Mouse (Mus musculus) liver, postnatal 0 days (tissue): ENCODE data around the gene Gid4. TPM values are rescaled to one million over a fixed set of nuclear protein-coding genes. Genes with fewer than 3 reads are reported as not detected.

Source experiments
- ATAC-seq: fragments of 200-750 bp; cut with Nextera tagmentation; 2 replicates; pipeline ENCODE4 v1.8.0; 2017; ENCODE audit warnings: mild to moderate bottlenecking, moderate library complexity
- DNase-seq: peaks from one replicate; pipeline ENCODE4 v3.0.0-alpha.2; 2016
- H3K27ac ChIP-seq: fragments of 300-500 bp; sonication (generic); 2 replicates; pipeline ENCODE4 v1.5.1; 2014; ENCODE audit warnings: antibody characterized with exemption, moderate library complexity, mild to moderate bottlenecking, low read depth
- H3K27me3 ChIP-seq: fragments of 300-500 bp; sonication (generic); 2 replicates; pipeline ENCODE4 v1.6.1; 2014; ENCODE audit warnings: low read length, control low read depth, mixed read lengths; ENCODE audit not compliant: insufficient read depth
- H3K36me3 ChIP-seq: fragments of 300-500 bp; sonication (generic); replicated peaks from 2 replicates; pipeline ENCODE4 v1.6.1; 2014; ENCODE audit warnings: mild to moderate bottlenecking, control low read depth, low read length, moderate library complexity, mixed read lengths; ENCODE audit not compliant: insufficient read depth
- H3K4me1 ChIP-seq: fragments of 300-500 bp; sonication (generic); 2 replicates; pipeline ENCODE4 v1.6.1; 2014; ENCODE audit warnings: antibody characterized with exemption, mild to moderate bottlenecking, control low read depth; ENCODE audit not compliant: insufficient read depth
- H3K4me2 ChIP-seq: fragments of 300-500 bp; sonication (generic); 2 replicates; pipeline ENCODE4 v1.6.1; 2014; ENCODE audit warnings: low read depth, mild to moderate bottlenecking, low read length, moderate library complexity, mixed read lengths
- H3K4me3 ChIP-seq: fragments of 300-500 bp; sonication (generic); 2 replicates; pipeline ENCODE4 v1.5.1; 2014; ENCODE audit warnings: low read depth, low read length
- H3K9ac ChIP-seq: fragments of 300-500 bp; sonication (generic); replicated peaks from 2 replicates; pipeline ENCODE4 v1.6.1; 2014; ENCODE audit warnings: mild to moderate bottlenecking, moderate library complexity
- H3K9me3 ChIP-seq: fragments of 300-500 bp; sonication (generic); 2 replicates; pipeline ENCODE4 v1.6.1; 2016; ENCODE audit warnings: mild to moderate bottlenecking, control low read depth, low read length, mixed read lengths
- CTCF ChIP-seq: sonication (generic); IDR thresholded peaks from 2 replicates; pipeline ENCODE4 v1.5.1; 2016; ENCODE audit warnings: antibody characterized with exemption, low read depth
- EP300 ChIP-seq: IDR thresholded peaks from 2 replicates; pipeline ENCODE4 v1.6.1; 2016; ENCODE audit warnings: antibody characterized with exemption, low read depth, mild to moderate bottlenecking
- WGBS: fragments of 180-500 bp; shearing (Covaris S2); extraction: QIAGEN DNeasy Blood & Tissue Kit; methylation state at CpG from one replicate; pipeline ENCODE4 v1.1.7; 2014; ENCODE audit not compliant: insufficient replicate concordance; 5-methylcytosine and 5-hydroxymethylcytosine counted together
- polyA plus RNA-seq: library from polyadenylated mRNA; unstranded; fragments of >200 nt; fragmentation: Nextera tagmentation; extraction: Ambion mirVana; gene quantifications from 2 replicates; pipeline ENCODE4 v1.2.1, GENCODE M21; 2015

The Gid4 gene
- polyA plus RNA-seq, 1 experiment from 2014 or later = 5.6 TPM

- Histone ChIP-seq H3K4me2 (no peak overlapping the region), H3K9ac (no peak overlapping the region), H3K36me3 (no peaks in the 10 kb centered on the region), H3K27me3 (no peaks in the 10 kb centered on the region), H3K27ac (no peak overlapping the region), H3K4me3 (no peak overlapping the region), H3K9me3 (no peaks in the 10 kb centered on the region), H3K4me1 (no peaks in the 10 kb centered on the region)
- DNase-seq = peak; percentile 46
- WGBS = 30% methylated on average over 17 of the region's 17 CpGs
- TF ChIP-seq CTCF (no peak), EP300 (no peak)
- ATAC-seq = peak; percentile 90
Measured at GRCm38 (mm10) chr11:60478121-60478520, 61.2 kb downstream of the Gid4 start.

- Histone ChIP-seq H3K4me3 (no peak overlapping the region), H3K9me3 (no peaks in the 10 kb centered on the region), H3K36me3 (no peaks in the 10 kb centered on the region), H3K4me2 (peak overlapping the region; percentile 50), H3K27ac (no peak overlapping the region), H3K27me3 (no peaks in the 10 kb centered on the region), H3K4me1 (peaks cover 12% of the 10 kb centered on the region; the same call in 1 of the 2 replicates), H3K9ac (no peak overlapping the region)
- ATAC-seq (peak; percentile 91), DNase-seq (no peak)
- TF ChIP-seq CTCF (no peak), EP300 (peak; percentile 73)
- WGBS = 40% methylated on average over 3 of the region's 3 CpGs
Measured at GRCm38 (mm10) chr11:60486267-60486666, 69.3 kb downstream of the Gid4 start.

GRCm38 (mm10) chr11:60492726-60493125, 75.8 kb downstream of the Gid4 start:
- Histone ChIP-seq H3K27ac (no peak overlapping the region), H3K36me3 (no peaks in the 10 kb centered on the region), H3K9ac (no peak overlapping the region), H3K9me3 (no peaks in the 10 kb centered on the region), H3K27me3 (no peaks in the 10 kb centered on the region), H3K4me1 (no peaks in the 10 kb centered on the region), H3K4me3 (no peak overlapping the region), H3K4me2 (no peak overlapping the region)
- WGBS = 88% methylated on average over 5 of the region's 5 CpGs
- TF ChIP-seq CTCF (no peak), EP300 (no peak)
- DNase-seq (no peak), ATAC-seq (no peak)

- H3K36me3 ChIP-seq = no peaks in the 10 kb centered on the region
- 55% methylated on average over 2 of the region's 2 CpGs for WGBS
- TF ChIP-seq EP300 (no peak), CTCF (no peak; the same call in 1 of the 2 replicates)
Measured at GRCm38 (mm10) chr11:60495692-60496091, 78.7 kb downstream of the Gid4 start.

More at GRCm38 (mm10) chr11:60495692-60496091, 78.7 kb downstream of the Gid4 start:
- Histone ChIP-seq H3K4me3 (no peak overlapping the region), H3K9ac (no peak overlapping the region), H3K4me1 (no peaks in the 10 kb centered on the region), H3K27ac (no peak overlapping the region), H3K9me3 (no peaks in the 10 kb centered on the region), H3K27me3 (no peaks in the 10 kb centered on the region), H3K4me2 (no peak overlapping the region)
- ATAC-seq (no peak), DNase-seq (no peak)

Other genes with a start within 250 kb of the Gid4 start
- gene Srebf1, start 194.6 kb upstream of the Gid4 start, polyA plus RNA-seq = 21.4 and 31.0 TPM in 2 replicates
- 3.0 and 3.6 TPM in 2 replicates for gene Tom1l2, start 64.2 kb upstream of the Gid4 start, polyA plus RNA-seq
- gene Drc3, start 63.8 kb upstream of the Gid4 start, polyA plus RNA-seq = 0.54 and 0.56 TPM in 2 replicates
- 20.9 and 22.6 TPM in 2 replicates for gene Atpaf2, start 1.3 kb downstream of the Gid4 start, polyA plus RNA-seq
- 25.1 and 25.9 TPM in 2 replicates for gene Drg2, start 37.4 kb downstream of the Gid4 start, polyA plus RNA-seq
- 0.06 and 0.09 TPM in 2 replicates for gene Myo15, start 52.2 kb downstream of the Gid4 start, polyA plus RNA-seq
- 16.7 and 19.1 TPM in 2 replicates for gene Alkbh5, start 119.2 kb downstream of the Gid4 start, polyA plus RNA-seq